Comparison of ENCODE assay signal across 18 mouse cellular contexts in genomic region chr2:126355259-126355658, GRCm38 (mm10).
"Had no signal": no experiment of that assay in that cellular context is flagged by ENCODE, and none has a peak within 500 bp of the region (broad histone marks: within the 10 kb centered on the region; RNA-seq: fewer than 3 reads in every experiment).

No protein-coding gene starts in this region.

- H3K27ac ChIP-seq: left cerebral cortex, adult 2 months; liver, embryonic 13.5 days; midbrain, embryonic 12.5 days; midbrain, embryonic 15.5 days; neural tube, embryonic 12.5 days; neural tube, embryonic 15.5 days; stomach, embryonic 15.5 days had no signal

- ATAC-seq: midbrain, embryonic 15.5 days had no signal

- DNase-seq: kidney, adult 8-10 months; kidney, postnatal 14 days; kidney, postnatal 4 days; layer of hippocampus, postnatal 36 days; liver, embryonic 13.5 days; lung, adult 2 months; lung, postnatal 14 days; lung, postnatal 4 days; right cerebral cortex, adult 18-20 months; right cerebral cortex, postnatal 25 days; spleen, adult 18-20 months; thymus, postnatal 25 days had no signal

- H3K4me3 ChIP-seq: left cerebral cortex, adult 2 months; liver, embryonic 13.5 days; midbrain, embryonic 12.5 days; midbrain, embryonic 15.5 days; neural tube, embryonic 12.5 days; neural tube, embryonic 15.5 days; stomach, embryonic 15.5 days had no signal

- H3K9ac ChIP-seq: liver, embryonic 13.5 days; midbrain, embryonic 12.5 days; midbrain, embryonic 15.5 days; neural tube, embryonic 12.5 days; neural tube, embryonic 15.5 days; stomach, embryonic 15.5 days had no signal

- H3K9me3 ChIP-seq: liver, embryonic 13.5 days; midbrain, embryonic 12.5 days; midbrain, embryonic 15.5 days; neural tube, embryonic 12.5 days; neural tube, embryonic 15.5 days; stomach, embryonic 15.5 days had no signal

- H3K36me3 ChIP-seq: liver, embryonic 13.5 days; midbrain, embryonic 12.5 days; midbrain, embryonic 15.5 days; neural tube, embryonic 12.5 days; neural tube, embryonic 15.5 days; stomach, embryonic 15.5 days had no signal

- H3K27me3 ChIP-seq: liver, embryonic 13.5 days; midbrain, embryonic 12.5 days; midbrain, embryonic 15.5 days; neural tube, embryonic 12.5 days; neural tube, embryonic 15.5 days; stomach, embryonic 15.5 days had no signal

- H3K4me1 ChIP-seq: midbrain, embryonic 12.5 days; midbrain, embryonic 15.5 days; neural tube, embryonic 12.5 days; neural tube, embryonic 15.5 days; stomach, embryonic 15.5 days had no signal
